Mouse (Mus musculus) thymus, postnatal 10 days (tissue): ENCODE data around the gene Pitx1.

Source experiments
- DNase-seq, 2 experiments: peaks; one replicate each; pipeline ENCODE4 v3.0.0; 2021; ENCODE audit warnings: low spot score in 2 of 2

Pitx1 gene

GRCm38 (mm10) chr13:55830833-55831721, 4.9 kb downstream of the Pitx1 start:
- DNase-seq = no peak

- DNase-seq = no peak
Observed at GRCm38 (mm10) chr13:55830081-55830832, 5.7 kb downstream of the Pitx1 start.

- DNase-seq = no peak
Observed at GRCm38 (mm10) chr13:55829018-55829655, 6.9 kb downstream of the Pitx1 start.

GRCm38 (mm10) chr13:55828141-55829017, 7.6 kb downstream of the Pitx1 start:
- no peak for DNase-seq

GRCm38 (mm10) chr13:55827679-55828140, 8.3 kb downstream of the Pitx1 start:
- DNase-seq = no peak

- DNase-seq = no peak
Observed at GRCm38 (mm10) chr13:55826796-55827678, 9.0 kb downstream of the Pitx1 start.

- no peak for DNase-seq
Observed at GRCm38 (mm10) chr13:55826008-55826671, 9.9 kb downstream of the Pitx1 start.

GRCm38 (mm10) chr13:55825245-55825681, 10.7 kb downstream of the Pitx1 start:
- DNase-seq = no peak

- DNase-seq = no peak
Observed at GRCm38 (mm10) chr13:55824151-55824945, 11.6 kb downstream of the Pitx1 start.

- DNase-seq = no peak
Observed at GRCm38 (mm10) chr13:55822499-55822898, 13.5 kb downstream of the Pitx1 start.

- no peak for DNase-seq
Observed at GRCm38 (mm10) chr13:55814834-55815233, 21.2 kb downstream of the Pitx1 start.

- no peak for DNase-seq
Observed at GRCm38 (mm10) chr13:55813490-55814016, 22.4 kb downstream of the Pitx1 start.

- no peak for DNase-seq
Observed at GRCm38 (mm10) chr13:55810947-55811346, 25.0 kb downstream of the Pitx1 start.

GRCm38 (mm10) chr13:55809707-55810106, 26.3 kb downstream of the Pitx1 start:
- no peak for DNase-seq

- no peak for DNase-seq
Observed at GRCm38 (mm10) chr13:55809041-55809623, 26.9 kb downstream of the Pitx1 start.

- DNase-seq = no peak
Observed at GRCm38 (mm10) chr13:55803973-55804372, 32.0 kb downstream of the Pitx1 start.

GRCm38 (mm10) chr13:55801246-55801645, 34.7 kb downstream of the Pitx1 start:
- no peak for DNase-seq

GRCm38 (mm10) chr13:55786120-55786519, 49.9 kb downstream of the Pitx1 start:
- no peak for DNase-seq
